In the genomic region with DNA sequence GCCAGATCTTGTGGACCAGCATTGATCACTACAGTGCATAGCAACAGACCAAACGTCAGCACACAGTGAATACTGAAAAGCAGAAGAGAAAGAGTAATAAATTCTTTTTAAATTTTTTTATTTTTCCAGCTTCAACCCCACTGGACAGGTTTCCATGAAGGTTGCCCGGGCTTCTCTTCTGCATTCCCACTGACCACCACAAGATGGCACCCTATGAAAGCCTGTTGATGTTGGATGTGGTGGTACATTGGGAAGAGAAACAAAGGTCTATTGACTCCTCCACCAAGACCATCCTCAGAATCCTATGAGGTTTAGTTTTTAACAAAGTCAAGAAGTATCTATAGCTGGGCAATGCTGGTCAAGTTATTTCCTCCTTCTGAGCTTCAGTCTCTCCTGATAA, we compare ENCODE assay signal across 8 mouse cellular contexts. TPM values are rescaled to one million over a fixed set of nuclear protein-coding genes. Genes with fewer than 3 reads are reported as not detected.
DNase-seq lines count a peak whose midpoint lies in the region; ATAC-seq and TF ChIP-seq lines count a peak whose summit lies in the region.
"Had no signal": no experiment of that assay in that cellular context is flagged by ENCODE, and none has a peak within 500 bp of the region (broad histone marks: within the 10 kb centered on the region; RNA-seq: fewer than 3 reads in every experiment).

No protein-coding gene starts in this region.

- ATAC-seq in CD4-positive, CD25-positive, alpha-beta regulatory T cell, adult 4 months, result peak; percentile 54
- ATAC-seq in liver, postnatal 0 days, result no peak

- no peak overlapping the region for H3K4me2 ChIP-seq in liver, postnatal 0 days (ENCODE audit: low read depth, low read length)

- DNase-seq in B cell, adult 2 months, result peak; percentile 43 to 50
- peak; percentile 33 to 44 for DNase-seq in frontal cortex, postnatal 25 days (ENCODE audit: low spot score in 2 of 2)
- peak; percentile 68 to 70 for DNase-seq in kidney, postnatal 4 days
- peak; percentile 66 for DNase-seq in liver, postnatal 0 days
- DNase-seq in right cerebral cortex, postnatal 36 days (ENCODE audit: low spot score in 2 of 2), result peak; percentile 3 to 26

- TF ChIP-seq EP300 in liver, postnatal 0 days (IDR thresholded peaks at IDR 0.05; ENCODE audit: low read depth), result no peak

- no peaks in the 10 kb centered on the region for H3K4me1 ChIP-seq in bone marrow macrophage, adult 2 months (ENCODE audit: control insufficient read depth, insufficient read depth, low read length)
- no peaks in the 10 kb centered on the region for H3K4me1 ChIP-seq in liver, postnatal 0 days (ENCODE audit: insufficient read depth)

- H3K36me3 ChIP-seq in liver, postnatal 0 days (replicated peaks; ENCODE audit: insufficient read depth, low read length), result no peaks in the 10 kb centered on the region

- H3K9me3 ChIP-seq in liver, postnatal 0 days (ENCODE audit: low read length), result no peaks in the 10 kb centered on the region

- H3K27me3 ChIP-seq in liver, postnatal 0 days (ENCODE audit: insufficient read depth, low read length), result no peaks in the 10 kb centered on the region

- peak; percentile 22; the same call in 1 of the 2 replicates for TF ChIP-seq CTCF in bone marrow macrophage, adult 2 months (IDR thresholded peaks at IDR 0.05; ENCODE audit: low read depth, low read length)
- peak; percentile 79 for TF ChIP-seq CTCF in liver, postnatal 0 days (IDR thresholded peaks at IDR 0.05; ENCODE audit: low read depth)

- no peak for TF ChIP-seq POLR2A in bone marrow macrophage, adult 2 months (IDR thresholded peaks at IDR 0.05; ENCODE audit: borderline replicate concordance, low read depth, low read length)

- H3K9ac ChIP-seq in liver, postnatal 0 days (replicated peaks), result no peak overlapping the region

- H3K4me3 ChIP-seq in bone marrow macrophage, adult 2 months (ENCODE audit: insufficient read depth, low read length), result no peak overlapping the region
- no peak overlapping the region for H3K4me3 ChIP-seq in liver, postnatal 0 days (ENCODE audit: low read depth, low read length)

- no peak overlapping the region for H3K27ac ChIP-seq in bone marrow macrophage, adult 2 months (ENCODE audit: insufficient read depth, low read depth, low read length)
- no peak overlapping the region for H3K27ac ChIP-seq in liver, postnatal 0 days (ENCODE audit: low read depth)

- WGBS in liver, postnatal 0 days (ENCODE audit: insufficient replicate concordance), result 2% methylated on average over 2 of the region's 2 CpGs

RNA-seq across cellular contexts. Expression of gene Bcl2a1c, which starts 11.9 kb away (rescaled TPM):
- 1 to 10 TPM in 1 of 2 experiments, not detected in 1; 2.5 TPM for polyA plus RNA-seq in CD4-positive, CD25-positive, alpha-beta regulatory T cell, adult 4 months (2017; shearing (Covaris generic))
- polyA plus RNA-seq in bone marrow macrophage, adult 2 months (2012; ENCODE audit: insufficient read depth, insufficient read length, missing spikeins), result not detected in 2 replicates
- not detected in 2 replicates for polyA plus RNA-seq in liver, postnatal 0 days (2015; fragmentation: Nextera tagmentation; extraction: Ambion mirVana)
- polyA plus RNA-seq: stomach, embryonic 16.5 days had no signal

Comparison
In these comparisons a context has a peak if more than half of its experiments do, and no peak if none do; other contexts are left out.
1. DNase-seq: peak in every context shown above with its lines; median percentile 69 in kidney, postnatal 4 days; 66 in liver, postnatal 0 days; 46 in B cell, adult 2 months; 38 in frontal cortex, postnatal 25 days; 14 in right cerebral cortex, postnatal 36 days.